Mouse (Mus musculus) liver, embryonic 11.5 days (tissue): Measurements from ENCODE around the gene Slc26a8. TPM values are rescaled to one million over a fixed set of nuclear protein-coding genes. Genes with fewer than 3 reads are reported as not detected.

ENCODE experiments used
- ATAC-seq: fragments of 200-750 bp; cut with Nextera tagmentation; replicated peaks from 2 replicates; pipeline ENCODE4 v1.8.0; 2017; ENCODE audit warnings: moderate number of reproducible peaks, mild to moderate bottlenecking, moderate TSS enrichment, moderate library complexity; ENCODE audit not compliant: low FRiP score
- DNase-seq: peaks from one replicate; pipeline ENCODE4 v3.0.0-alpha.2; 2017; ENCODE audit warnings: low spot score
- H3K27ac ChIP-seq: fragments of 300-500 bp; sonication (generic); 2 replicates; pipeline ENCODE4 v1.5.1; 2014; ENCODE audit warnings: mild to moderate bottlenecking, low read depth, low read length, control low read depth
- H3K27me3 ChIP-seq: fragments of 300-500 bp; sonication (generic); replicated peaks from 2 replicates; pipeline ENCODE4 v1.6.1; 2014; ENCODE audit warnings: low read length, mixed read lengths; ENCODE audit not compliant: control insufficient read depth, insufficient read depth
- H3K36me3 ChIP-seq: fragments of 300-500 bp; sonication (generic); 2 replicates; pipeline ENCODE4 v1.6.1; 2014; ENCODE audit warnings: mild to moderate bottlenecking, low read length, moderate library complexity, mixed read lengths; ENCODE audit not compliant: control insufficient read depth, insufficient read depth
- H3K4me1 ChIP-seq: fragments of 300-500 bp; sonication (generic); replicated peaks from 2 replicates; pipeline ENCODE4 v1.6.1; 2014; ENCODE audit warnings: low read length, mixed read lengths; ENCODE audit not compliant: control insufficient read depth, insufficient read depth
- H3K4me2 ChIP-seq: fragments of 300-500 bp; sonication (generic); 2 replicates; pipeline ENCODE4 v1.6.1; 2014; ENCODE audit warnings: mild to moderate bottlenecking, control low read depth, moderate library complexity
- H3K4me3 ChIP-seq: fragments of 300-500 bp; sonication (generic); 2 replicates; pipeline ENCODE4 v1.5.1; 2014; ENCODE audit warnings: low read depth, low read length, control low read depth
- H3K9ac ChIP-seq: fragments of 300-500 bp; sonication (generic); 2 replicates; pipeline ENCODE4 v1.6.1; 2014; ENCODE audit warnings: low read depth, low read length, control low read depth
- H3K9me3 ChIP-seq: fragments of 300-500 bp; sonication (generic); 2 replicates; pipeline ENCODE4 v1.6.1; 2016; ENCODE audit warnings: low read length, inconsistent platforms, mixed read lengths; ENCODE audit not compliant: control insufficient read depth
- WGBS: fragments of 180-500 bp; shearing (Covaris S2); extraction: QIAGEN DNeasy Blood & Tissue Kit; methylation state at CpG from one replicate; pipeline ENCODE4 v1.1.7; 2014; 5-methylcytosine and 5-hydroxymethylcytosine counted together
- polyA plus RNA-seq: library from polyadenylated mRNA; unstranded; fragments of >200 nt; fragmentation: Nextera tagmentation; extraction: Ambion mirVana; gene quantifications from 2 replicates; pipeline ENCODE4 v1.2.1, GENCODE M21; 2014

Gene Slc26a8
- polyA plus RNA-seq, 1 experiment from 2014 or later = 0.34 TPM

DNA sequence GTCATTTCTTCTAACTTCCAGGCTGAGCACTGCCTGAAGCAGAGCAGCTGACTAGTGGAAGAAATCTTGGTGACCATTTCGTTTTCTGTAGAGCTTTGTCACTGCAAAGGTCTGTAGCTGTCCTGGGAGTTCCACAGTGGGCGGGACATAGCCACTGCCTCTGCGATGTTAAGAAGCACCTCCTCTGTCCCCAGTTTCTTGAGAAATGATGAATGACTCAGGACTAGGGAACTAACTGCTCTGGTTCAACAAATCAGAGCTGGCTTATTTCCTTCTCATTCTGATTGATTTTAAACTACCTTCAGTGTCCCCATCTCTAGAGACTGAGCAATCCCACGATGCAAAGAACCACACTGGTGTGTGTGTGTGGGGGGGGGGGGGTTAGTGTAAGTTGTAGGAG is 45.9 kb downstream of the Slc26a8 start:
- H3K27ac ChIP-seq = no peak overlapping the region
- 40% methylated on average over 4 of the region's 4 CpGs for whole genome bisulfite sequencing
- no peaks in the 10 kb centered on the region for H3K36me3 ChIP-seq
- no peak overlapping the region for H3K4me2 ChIP-seq
- ATAC-seq (no peak), DNase-seq (no peak)
- no peaks in the 10 kb centered on the region for H3K27me3 ChIP-seq
- no peaks in the 10 kb centered on the region for H3K9me3 ChIP-seq
- no peak overlapping the region for H3K4me3 ChIP-seq
- no peak overlapping the region for H3K9ac ChIP-seq
- H3K4me1 ChIP-seq = no peaks in the 10 kb centered on the region

GRCm38 (mm10) chr17:28643697-28644096 is 46.3 kb downstream of the Slc26a8 start:
- no peak overlapping the region for H3K4me3 ChIP-seq
- H3K27ac ChIP-seq = no peak overlapping the region
- no peaks in the 10 kb centered on the region for H3K36me3 ChIP-seq
- no peaks in the 10 kb centered on the region for H3K4me1 ChIP-seq
- H3K9ac ChIP-seq = no peak overlapping the region
- WGBS = 33% methylated on average over 3 of the region's 3 CpGs
- no peaks in the 10 kb centered on the region for H3K9me3 ChIP-seq
- H3K4me2 ChIP-seq = no peak overlapping the region
- no peaks in the 10 kb centered on the region for H3K27me3 ChIP-seq
- DNase-seq = no peak
- ATAC-seq = no peak

- H3K4me1 ChIP-seq = no peaks in the 10 kb centered on the region
- no peak overlapping the region for H3K27ac ChIP-seq
- no peak overlapping the region for H3K9ac ChIP-seq
- H3K36me3 ChIP-seq = no peaks in the 10 kb centered on the region
- H3K27me3 ChIP-seq = no peaks in the 10 kb centered on the region
- H3K4me2 ChIP-seq = no peak overlapping the region
- H3K9me3 ChIP-seq = no peaks in the 10 kb centered on the region
- no peak overlapping the region for H3K4me3 ChIP-seq
- 66% methylated on average over 3 of the region's 3 CpGs for WGBS
- no peak for ATAC-seq
- DNase-seq = no peak
Observed at GRCm38 (mm10) chr17:28640113-28640512, 49.9 kb downstream of the Slc26a8 start.

DNA sequence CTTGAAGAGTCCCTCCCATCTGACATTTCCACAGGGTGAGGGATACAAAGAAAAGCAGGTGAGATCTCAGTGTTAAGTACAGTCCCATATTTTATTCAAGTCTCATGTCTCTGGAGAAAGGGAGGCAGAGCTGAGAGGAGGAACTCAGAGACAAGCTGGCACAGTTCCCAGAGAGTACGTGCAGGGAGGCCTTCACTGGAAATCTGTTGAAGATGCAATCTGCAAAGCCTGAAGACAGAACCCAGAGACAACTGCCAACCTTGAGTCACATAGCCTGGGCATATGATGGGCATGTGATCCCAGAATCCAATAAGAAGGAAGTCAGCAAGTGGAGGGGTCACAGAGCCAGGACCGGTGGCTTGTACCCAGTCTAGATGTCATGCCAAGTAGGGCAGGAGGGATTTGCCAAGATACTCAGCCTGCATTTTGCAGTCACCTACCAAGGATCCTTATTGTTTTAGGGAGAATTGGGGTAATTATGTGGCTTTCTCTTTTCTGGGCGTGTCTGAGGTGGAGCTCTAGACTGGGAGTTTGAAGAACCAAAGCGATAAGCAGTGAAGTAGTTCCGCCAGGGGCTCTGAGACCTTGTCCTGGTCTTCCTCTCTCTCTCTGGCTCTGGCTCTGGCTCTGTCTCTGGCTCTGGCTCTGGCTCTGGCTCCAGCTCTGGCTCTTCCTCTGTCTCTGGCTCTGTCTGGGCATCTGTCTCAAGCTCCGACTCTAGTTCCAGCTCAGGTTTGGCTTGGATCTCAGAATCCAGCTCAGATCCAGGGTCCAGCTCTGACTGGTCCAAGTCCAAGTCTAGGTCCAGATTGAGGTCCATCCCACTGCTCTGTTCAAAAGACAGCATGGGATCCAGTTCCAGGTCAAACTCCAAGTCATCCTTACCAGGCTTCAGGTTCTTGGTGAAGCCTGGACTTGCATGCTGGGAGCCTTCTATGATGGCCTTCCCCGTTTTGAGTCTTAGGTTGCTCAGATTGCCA is 52.0 kb downstream of the Slc26a8 start:
- H3K4me1 ChIP-seq = no peaks in the 10 kb centered on the region
- no peak overlapping the region for H3K4me3 ChIP-seq
- no peak overlapping the region for H3K27ac ChIP-seq
- WGBS = 87% methylated on average over 7 of the region's 7 CpGs
- no peaks in the 10 kb centered on the region for H3K27me3 ChIP-seq
- H3K9ac ChIP-seq = no peak overlapping the region
- H3K9me3 ChIP-seq = no peaks in the 10 kb centered on the region
- H3K4me2 ChIP-seq = no peak overlapping the region
- ATAC-seq (no peak), DNase-seq (no peak)
- H3K36me3 ChIP-seq = no peaks in the 10 kb centered on the region

GRCm38 (mm10) chr17:28635842-28636241 is 54.2 kb downstream of the Slc26a8 start:
- ATAC-seq = no peak
- Histone ChIP-seq H3K36me3 (no peaks in the 10 kb centered on the region), H3K4me2 (no peak overlapping the region), H3K27ac (no peak overlapping the region), H3K9me3 (no peaks in the 10 kb centered on the region), H3K4me3 (no peak overlapping the region), H3K9ac (no peak overlapping the region), H3K27me3 (no peaks in the 10 kb centered on the region), H3K4me1 (no peaks in the 10 kb centered on the region)
- no peak for DNase-seq
- WGBS = 64% methylated on average over 5 of the region's 5 CpGs

GRCm38 (mm10) chr17:28629125-28629524 is 60.9 kb downstream of the Slc26a8 start:
- Histone ChIP-seq H3K9me3 (no peaks in the 10 kb centered on the region), H3K4me2 (no peak overlapping the region), H3K27ac (no peak overlapping the region), H3K36me3 (no peaks in the 10 kb centered on the region), H3K4me3 (no peak overlapping the region), H3K9ac (no peak overlapping the region), H3K27me3 (no peaks in the 10 kb centered on the region), H3K4me1 (no peaks in the 10 kb centered on the region)
- 45% methylated on average over 3 of the region's 3 CpGs for WGBS
- no peak for ATAC-seq
- no peak for DNase-seq

GRCm38 (mm10) chr17:28628248-28629124 is 61.5 kb downstream of the Slc26a8 start:
- Histone ChIP-seq H3K27me3 (no peaks in the 10 kb centered on the region), H3K9me3 (no peaks in the 10 kb centered on the region), H3K27ac (no peak overlapping the region), H3K36me3 (no peaks in the 10 kb centered on the region), H3K4me1 (no peaks in the 10 kb centered on the region), H3K9ac (no peak overlapping the region), H3K4me3 (no peak overlapping the region), H3K4me2 (no peak overlapping the region)
- WGBS = 42% methylated on average over 10 of the region's 10 CpGs
- no peak for DNase-seq
- ATAC-seq = no peak

- WGBS = 69% methylated on average over 2 of the region's 2 CpGs
- peaks cover 4% of the 10 kb centered on the region; the same call in 1 of the 2 replicates for H3K4me1 ChIP-seq
- no peaks in the 10 kb centered on the region for H3K9me3 ChIP-seq
- H3K27ac ChIP-seq = no peak overlapping the region
- no peak overlapping the region for H3K4me2 ChIP-seq
- no peak overlapping the region for H3K9ac ChIP-seq
- H3K4me3 ChIP-seq = no peak overlapping the region
- no peak for ATAC-seq
- DNase-seq = no peak
- no peaks in the 10 kb centered on the region for H3K36me3 ChIP-seq
- H3K27me3 ChIP-seq = no peaks in the 10 kb centered on the region
Observed at GRCm38 (mm10) chr17:28626937-28627336, 63.1 kb downstream of the Slc26a8 start.
